Mouse (Mus musculus) thymus, adult 2 months (tissue): ENCODE results near the gene Kdm8.

Source experiments
- CTCF ChIP-seq: fragments of 200-500 bp; IDR thresholded peaks from 2 replicates; pipeline ENCODE4 v1.5.1; 2012; ENCODE audit warnings: mild to moderate bottlenecking, control low read depth, low read length, moderate library complexity, borderline replicate concordance; ENCODE audit not compliant: control insufficient read depth, poor library complexity, insufficient read depth; ENCODE audit errors: extremely low read depth
- POLR2A ChIP-seq: fragments of 200-500 bp; IDR thresholded peaks from 2 replicates; pipeline ENCODE4 v1.6.1; 2012; ENCODE audit warnings: mild to moderate bottlenecking, low read length, control low read depth, moderate library complexity; ENCODE audit not compliant: control insufficient read depth, poor library complexity, insufficient read depth; ENCODE audit errors: extremely low read depth

GRCm38 (mm10) chr7:125500879-125501278 is 56.4 kb downstream of the Kdm8 start:
- TF ChIP-seq CTCF (no peak), POLR2A (no peak)
